Mouse (Mus musculus) liver, postnatal 0 days (tissue): ENCODE measurements around the gene Paox.

Experiments used
- CTCF ChIP-seq: sonication (generic); IDR thresholded peaks from 2 replicates; pipeline ENCODE4 v1.5.1; 2016; ENCODE audit warnings: antibody characterized with exemption, low read depth
- EP300 ChIP-seq: IDR thresholded peaks from 2 replicates; pipeline ENCODE4 v1.6.1; 2016; ENCODE audit warnings: antibody characterized with exemption, low read depth, mild to moderate bottlenecking

DNA sequence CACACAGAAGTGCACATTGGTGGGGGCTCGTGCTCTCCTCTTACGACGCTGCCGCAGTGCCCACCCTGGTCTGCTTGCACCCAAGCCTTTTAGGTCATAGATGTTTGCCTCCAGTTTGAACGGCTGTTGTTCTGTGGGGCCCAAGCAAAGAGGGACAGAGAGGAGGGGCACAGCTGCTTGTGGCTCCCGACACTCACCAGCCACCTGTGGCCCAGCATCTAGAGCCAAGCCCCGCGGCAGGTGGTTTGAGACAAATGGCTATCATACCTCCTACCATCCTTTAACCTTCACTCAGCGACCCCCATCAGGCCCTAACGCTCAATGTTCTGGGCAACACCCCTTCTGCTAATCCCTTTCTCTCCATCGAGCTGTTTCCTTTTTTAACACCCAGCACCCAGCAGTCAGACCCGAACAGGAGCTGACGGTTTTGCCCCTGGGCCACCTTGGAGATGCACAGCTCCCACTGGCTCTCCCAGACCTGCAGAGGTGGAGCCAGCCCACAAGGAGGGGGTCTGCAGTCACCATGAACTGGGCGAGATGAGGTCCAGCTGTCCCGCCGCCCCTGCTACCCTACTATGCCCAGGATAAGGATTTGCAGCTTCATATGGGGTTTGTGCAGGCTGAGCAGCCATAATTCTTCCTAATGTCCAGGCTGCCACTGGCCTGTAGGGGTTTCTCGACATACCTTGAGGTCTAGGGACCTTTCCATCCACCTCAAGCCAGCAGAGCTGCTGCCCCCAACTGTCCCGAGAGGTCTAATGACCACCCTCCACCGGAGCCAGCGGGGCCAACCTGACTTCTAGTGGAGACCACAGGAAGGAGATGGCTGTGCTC, 34.0 kb upstream of the Paox start:
- no peak for TF ChIP-seq CTCF
- no peak for TF ChIP-seq EP300
